Mouse (Mus musculus): ENCODE measurements around the gene Tex36. TPM values are rescaled to one million over a fixed set of nuclear protein-coding genes. Genes with fewer than 3 reads are reported as not detected.

The Tex36 gene
- not detected for total RNA-seq (2023)

DNA sequence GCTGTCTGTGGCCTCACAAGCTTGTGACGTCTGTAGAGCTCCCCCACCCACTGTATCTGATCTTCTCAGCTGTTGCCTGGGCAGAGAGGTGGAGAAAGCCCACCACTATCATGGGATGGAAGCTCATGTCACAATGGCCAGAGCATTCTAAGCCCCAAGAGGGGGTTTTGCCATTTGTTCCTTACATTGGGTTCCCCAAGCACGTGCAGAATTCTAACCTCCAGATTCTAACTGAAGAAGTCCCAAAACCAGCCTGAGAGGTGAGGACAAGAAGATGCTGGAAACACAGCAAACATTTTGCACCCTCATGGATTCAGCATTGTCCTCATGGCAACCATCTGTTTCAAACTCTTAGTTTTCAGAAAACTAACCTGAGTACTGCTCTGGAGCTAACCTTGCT is at the start of gene Tex36:
Gene Tex36 (minus strand): TSS at position 101 of the 400 bp plus-strand sequence.

GRCm38 (mm10) chr7:133637361-133638305 is 35.7 kb upstream of the Tex36 start, which contains the start of gene Edrf1:
TSS of gene Edrf1 (plus strand) at chr7:133637543.

Other genes starting within 250 kb of the Tex36 start
- 58.9 TPM for gene Edrf1, start 35.4 kb upstream of the Tex36 start, total RNA-seq (2023)
- gene Mmp21, start 77.9 kb upstream of the Tex36 start, total RNA-seq (2023): not detected
- 51.6 TPM for gene Bccip, start 107.2 kb upstream of the Tex36 start, total RNA-seq (2023)
- 10.3 TPM for gene Uros, start 107.9 kb upstream of the Tex36 start, total RNA-seq (2023)
- not detected for gene Fank1, start 174.7 kb upstream of the Tex36 start, total RNA-seq (2023)
- 17.1 TPM for gene Dhx32, start 180.6 kb upstream of the Tex36 start, total RNA-seq (2023)